Mouse (Mus musculus): ENCODE measurements at regions not wholly inside any gene's neighbourhood (a gene's known extent, or its start where the extent isn't known, plus 50 kb on each side); places are given as distances from the start of the nearest gene placed in this dataset.
A peak's percentile ranks its signal among the peaks of the same experiment; 100 is the strongest.
"Not testable (repeated sequence)": the region's sequence is repeated elsewhere in the genome, so short reads cannot be mapped to it uniquely, and the experiment has no call there.

DNA sequence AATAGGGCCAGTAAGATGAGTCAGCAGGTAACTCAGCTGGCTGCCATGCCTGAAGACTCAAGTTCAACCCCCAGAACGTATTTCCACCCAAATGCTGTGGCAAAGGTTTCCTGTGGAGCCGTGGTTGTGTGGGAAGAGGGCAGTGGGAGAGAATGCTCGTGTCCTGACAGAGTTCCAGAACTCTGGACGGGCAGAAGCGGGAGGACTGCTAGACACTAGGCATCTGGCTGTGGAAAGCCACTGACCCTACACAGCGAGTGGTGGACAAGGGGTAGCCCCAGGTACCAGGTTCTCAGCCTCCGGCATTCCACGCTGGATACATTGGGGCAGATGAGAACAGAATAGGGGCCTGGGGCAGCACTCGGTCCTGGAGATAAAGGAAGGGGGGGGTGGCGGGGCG is 69.6 kb upstream of the Acsl3 start:
- no peak for DNase-seq (ENCODE audit: low spot score in 2 of 2)
- intact Hi-C loops (cut with DNase I) = no loop called here

- intact Hi-C loops (cut with DNase I); DNase-seq (ENCODE audit: low spot score in 2 of 2): not testable (repeated sequence)
These were observed 69.0 kb upstream of the Acsl3 start for GRCm38 (mm10) chr1:78588660-78589059.

GRCm38 (mm10) chr1:78590558-78590957 is 67.1 kb upstream of the Acsl3 start:
- peak; percentile 29 to 52 for DNase-seq (ENCODE audit: low spot score in 2 of 2)
- intact Hi-C loops (cut with DNase I) = loop anchor here (5.0 kb wide), 2 partner anchors 53 to 67 kb away; partner anchors contain the start of genes Acsl3 and Utp14b

GRCm38 (mm10) chr1:78593927-78594641 is 63.5 kb upstream of the Acsl3 start:
- DNase-seq (ENCODE audit: low spot score in 2 of 2) = peak; percentile 37 to 62
- intact Hi-C loops (cut with DNase I) = loop anchor here (5.0 kb wide), 2 partner anchors 57 to 63 kb away; partner anchors contain the start of genes Acsl3 and Utp14b

DNA sequence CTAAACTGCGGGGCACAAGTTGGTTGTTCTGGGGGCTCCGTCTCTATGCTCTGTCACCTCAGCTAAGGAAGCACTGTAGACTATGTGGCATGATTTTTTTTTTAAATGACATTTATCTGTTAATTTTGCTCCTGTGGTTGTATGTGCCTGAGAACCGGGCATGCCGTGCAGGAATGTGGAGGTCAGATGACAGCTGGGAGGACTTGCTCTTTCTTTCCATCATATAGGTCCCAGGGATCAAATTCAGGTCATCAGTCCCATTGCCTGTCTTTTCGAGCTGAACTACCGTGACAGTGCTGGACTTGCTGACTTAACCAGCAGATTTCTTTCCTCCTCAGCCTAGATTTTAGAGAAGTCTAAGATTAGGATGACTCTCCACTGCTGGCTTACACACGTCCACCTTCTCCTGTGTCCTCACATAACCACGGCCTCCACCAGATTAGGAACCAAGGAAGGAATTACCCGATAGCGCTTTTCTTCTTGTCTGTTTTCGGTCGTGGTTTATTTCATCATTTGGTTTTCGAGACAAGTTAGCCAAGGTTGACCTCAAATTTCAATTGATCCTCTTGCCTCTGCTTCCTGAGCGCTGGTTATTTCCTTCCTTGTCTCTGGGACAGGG is 62.0 kb upstream of the Acsl3 start:
- intact Hi-C loops (cut with DNase I) = no loop called here
- no peak for DNase-seq (ENCODE audit: low spot score in 2 of 2)

DNA sequence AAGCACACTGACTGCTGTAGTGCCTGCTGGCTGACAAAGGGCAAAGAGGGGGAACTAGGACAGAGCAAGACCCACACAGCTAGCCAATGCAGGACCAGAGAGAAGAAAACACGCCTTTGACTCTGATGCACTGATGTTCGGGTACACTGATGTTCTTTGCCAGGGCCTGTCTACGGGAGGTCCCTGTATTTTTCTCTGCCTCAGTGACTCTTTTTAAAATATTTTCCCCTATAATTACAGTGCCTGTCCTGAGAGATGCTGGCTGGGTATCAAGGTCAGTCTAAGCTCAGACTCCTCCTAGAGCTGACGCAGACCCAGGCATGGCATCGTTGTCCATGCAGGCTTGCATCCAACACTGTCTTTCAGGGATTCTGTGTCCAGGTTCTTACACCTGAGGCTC is 59.1 kb upstream of the Acsl3 start:
- DNase-seq (ENCODE audit: low spot score in 2 of 2) = no peak

GRCm38 (mm10) chr1:78600666-78601065 is 57.0 kb upstream of the Acsl3 start:
- intact Hi-C loops (cut with DNase I) = no loop called here

More for the DNA sequence above, 59.1 kb upstream of the Acsl3 start:
- intact Hi-C loops (cut with DNase I) = no loop called here

DNA sequence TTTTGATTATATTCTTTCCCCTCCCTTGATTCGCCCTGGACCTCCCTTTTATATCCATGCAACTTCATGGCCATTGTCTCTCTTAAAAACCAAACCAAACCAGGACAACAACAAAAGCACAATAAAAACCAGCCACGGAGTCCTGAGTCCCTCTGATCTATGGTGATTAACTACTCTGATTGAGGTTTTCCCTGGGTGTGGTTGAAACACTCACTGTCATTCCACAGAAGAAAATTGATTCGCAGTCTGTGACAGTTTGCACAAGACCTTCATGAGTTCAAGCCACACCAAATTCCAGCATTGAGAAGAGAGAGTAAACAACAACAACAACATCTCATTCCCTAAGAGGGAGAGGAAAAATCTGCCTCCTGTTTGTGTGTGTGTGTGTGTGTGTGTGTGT is 56.1 kb upstream of the Acsl3 start:
- intact Hi-C loops (cut with DNase I) = no loop called here
- no peak for DNase-seq (ENCODE audit: low spot score in 2 of 2)

More at GRCm38 (mm10) chr1:78600666-78601065, 57.0 kb upstream of the Acsl3 start:
- DNase-seq (ENCODE audit: low spot score in 2 of 2) = no peak

DNA sequence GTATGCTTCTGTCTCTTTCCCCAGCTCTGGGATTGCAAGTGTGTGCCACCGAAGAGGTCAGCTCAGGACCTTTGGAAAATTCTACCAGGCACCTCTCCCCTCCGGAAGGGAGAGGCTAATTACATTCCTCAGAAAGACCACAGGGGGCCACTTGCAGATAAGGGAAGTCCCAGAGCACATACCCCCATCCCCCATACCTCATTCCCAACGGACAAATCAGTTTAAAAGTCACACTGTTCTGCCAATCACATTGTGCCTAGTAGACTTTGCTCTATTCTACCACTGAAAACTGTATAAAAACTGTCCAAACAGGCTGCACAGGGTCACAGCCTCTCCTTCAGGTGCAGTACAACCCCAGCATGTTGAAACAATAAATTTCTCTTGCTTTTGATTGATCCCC is 55.6 kb upstream of the Acsl3 start:
- DNase-seq (ENCODE audit: low spot score in 2 of 2) = no peak
- intact Hi-C loops (cut with DNase I) = no loop called here

- intact Hi-C loops (cut with DNase I) = no loop called here
- no peak for DNase-seq (ENCODE audit: low spot score in 2 of 2)
These were observed 54.7 kb upstream of the Acsl3 start for GRCm38 (mm10) chr1:78602885-78603284.

DNA sequence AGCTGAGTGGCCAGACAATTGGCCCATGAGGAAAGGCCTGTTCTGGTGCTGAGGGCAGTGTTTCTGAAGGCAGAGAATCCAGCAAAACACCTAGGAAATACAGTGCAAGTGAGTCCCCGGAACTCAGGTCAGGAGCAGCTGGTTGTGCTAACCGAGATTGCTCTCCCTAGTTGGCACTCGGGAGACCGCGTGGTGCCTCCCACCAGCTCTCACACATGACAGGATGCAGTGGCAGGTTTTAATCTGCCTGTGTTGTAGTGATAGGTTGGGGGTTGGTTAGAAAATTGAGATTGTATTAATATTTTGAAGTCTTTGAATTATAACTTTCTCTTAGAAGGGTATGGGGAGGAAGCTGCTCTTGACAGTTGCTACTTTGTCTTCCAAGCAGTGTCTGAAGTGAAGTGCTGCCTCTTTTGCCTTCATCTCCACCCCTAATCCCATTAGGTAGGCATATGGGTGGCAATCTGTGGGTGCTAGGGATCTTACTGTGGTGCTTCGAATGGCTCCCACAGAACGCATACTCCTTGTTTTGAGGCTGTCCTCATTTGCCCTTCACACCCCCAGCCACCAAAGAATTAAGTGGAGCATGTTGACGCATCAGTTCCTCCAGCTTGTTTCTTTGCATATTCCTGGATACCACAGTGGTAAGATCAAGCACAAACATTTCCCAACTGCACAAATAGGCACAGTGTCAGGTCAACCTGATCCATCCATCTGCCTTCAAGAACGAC is 52.6 kb upstream of the Acsl3 start:
- DNase-seq (ENCODE audit: low spot score in 2 of 2) = peak in 1 of 2 experiments; percentile 21
- intact Hi-C loops (cut with DNase I) = no loop called here
